Mouse (Mus musculus): ENCODE results near the gene Olfr686. TPM values are rescaled to one million over a fixed set of nuclear protein-coding genes. Genes with fewer than 3 reads are reported as not detected.

Gene Olfr686
- total RNA-seq (2012; rRNA removed) (not detected in 2 replicates), total RNA-seq (2014; rRNA removed) (not detected in 2 replicates), polyA plus RNA-seq (2012; ENCODE audit: insufficient read length, low read depth) (not detected in 2 replicates)

- H3K9ac ChIP-seq (ENCODE audit: insufficient read depth, low read depth), result no peak within 1 kb of the TSS
- H3K79me2 ChIP-seq (replicated peaks; ENCODE audit: control insufficient read depth, extremely low read depth, insufficient read depth, poor library complexity, severe bottlenecking), result no peaks in the 10 kb centered on the region
- dilution Hi-C loops (cut with MboI; ENCODE audit: extremely low pct_ligation_motif_present, extremely low pct_unique_long_range_greater_than_20kb, low sequenced_read_pairs), result no loop called here
- H3K27ac ChIP-seq (ENCODE audit: insufficient read depth, low read depth), result no peak within 1 kb of the TSS
- no peaks in the 10 kb centered on the region for H3K27me3 ChIP-seq (replicated peaks)
- in situ Hi-C loops (cut with MboI; ENCODE audit: low pct_ligation_motif_present, low pct_unique_long_range_greater_than_20kb, low sequenced_read_pairs), result no loop called here
- TF ChIP-seq UBTF (IDR thresholded peaks at IDR 0.05; ENCODE audit: low read depth, low read length), result no peak
- no peak for TF ChIP-seq USF2 (conservative IDR thresholded peaks at IDR 0.05; ENCODE audit: low read depth, low read length)
- TF ChIP-seq SMC3 (IDR thresholded peaks at IDR 0.05; ENCODE audit: low read depth, low read length), result no peak
- no peak within 1 kb of the TSS for H3K4me2 ChIP-seq (ENCODE audit: insufficient read depth, low read depth, poor library complexity, severe bottlenecking)
- no peaks in the 10 kb centered on the region for H3K9me3 ChIP-seq (replicated peaks; ENCODE audit: low read length)
- no peak for DNase-seq (ENCODE audit: extremely low read depth)
- H3K36me3 ChIP-seq (replicated peaks in 1 of 2; ENCODE audit: control insufficient read depth in 1 of 2, insufficient read depth in 1 of 2, low read length in 1 of 2), result no peaks in the 10 kb centered on the region
- H3K4me3 ChIP-seq (replicated peaks in 1 of 3; ENCODE audit: low read depth in 2 of 3, low read length in 2 of 3, poor library complexity in 1 of 3), result no peak within 1 kb of the TSS
- no peaks in the 10 kb centered on the region for H3K4me1 ChIP-seq (ENCODE audit: control insufficient read depth in 1 of 2, insufficient read depth in 2 of 2)
Observed at GRCm38 (mm10) chr7:105207385-105207784, at the start of gene Olfr686. Gene Olfr686, minus strand, starts transcription at chr7:105207485.

- in situ Hi-C loops (cut with MboI; ENCODE audit: low pct_ligation_motif_present, low pct_unique_long_range_greater_than_20kb, low sequenced_read_pairs) (no loop called here), dilution Hi-C loops (cut with MboI; ENCODE audit: extremely low pct_ligation_motif_present, extremely low pct_unique_long_range_greater_than_20kb, low sequenced_read_pairs) (no loop called here)
- H3K27ac ChIP-seq (ENCODE audit: insufficient read depth, low read depth), result no peak overlapping the region
- no peaks in the 10 kb centered on the region for H3K9me3 ChIP-seq (replicated peaks; ENCODE audit: low read length)
- TF ChIP-seq IRF4 (IDR thresholded peaks at IDR 0.05; ENCODE audit: low read depth, low read length) (no peak), ETS1 (conservative IDR thresholded peaks at IDR 0.05; ENCODE audit: low read depth, low read length) (no peak), TBP (conservative IDR thresholded peaks at IDR 0.05; ENCODE audit: low read depth, low read length) (no peak), CTCF (conservative IDR thresholded peaks at IDR 0.05 in 1 of 2, IDR thresholded peaks at IDR 0.05 in 1 of 2; ENCODE audit: low read depth in 2 of 2, low read length in 2 of 2) (peak; percentile 15 to 73; a peak in 2 of 4 replicates), USF1 (IDR thresholded peaks at IDR 0.05; ENCODE audit: low read depth, low read length) (no peak), HCFC1 (IDR thresholded peaks at IDR 0.05; ENCODE audit: low read depth, low read length) (no peak), MAFK (IDR thresholded peaks at IDR 0.05; ENCODE audit: insufficient replicate concordance, low read length) (no peak), JUND (conservative IDR thresholded peaks at IDR 0.05; ENCODE audit: low read depth, low read length) (no peak), SMC3 (IDR thresholded peaks at IDR 0.05; ENCODE audit: low read depth, low read length) (peak; percentile 66), MEF2A (IDR thresholded peaks at IDR 0.05; ENCODE audit: borderline replicate concordance, low read depth, low read length) (no peak), ZC3H11A (IDR thresholded peaks at IDR 0.05; ENCODE audit: low read depth, low read length) (no peak), NELFE (IDR thresholded peaks at IDR 0.05; ENCODE audit: low read depth, low read length) (no peak), KAT2A (IDR thresholded peaks at IDR 0.05; ENCODE audit: insufficient replicate concordance, low read length) (no peak), CHD1 (IDR thresholded peaks at IDR 0.05; ENCODE audit: low read depth, low read length) (no peak), MYC (IDR thresholded peaks at IDR 0.05; ENCODE audit: low read depth, low read length) (no peak), USF2 (conservative IDR thresholded peaks at IDR 0.05; ENCODE audit: low read depth, low read length) (no peak), BHLHE40 (IDR thresholded peaks at IDR 0.05; ENCODE audit: low read depth, low read length) (no peak), POLR2AphosphoS2 (IDR thresholded peaks at IDR 0.05; ENCODE audit: low read depth, low read length) (no peak), TCF12 (IDR thresholded peaks at IDR 0.05; ENCODE audit: low read depth, low read length) (no peak), POLR2A (IDR thresholded peaks at IDR 0.05; ENCODE audit: low read depth, low read length) (no peak), RAD21 (IDR thresholded peaks at IDR 0.05; ENCODE audit: low read depth, low read length) (peak; percentile 64), ZMIZ1 (IDR thresholded peaks at IDR 0.05; ENCODE audit: low read depth, low read length) (no peak), SIN3A (IDR thresholded peaks at IDR 0.05; ENCODE audit: low read length) (no peak), E2F4 (IDR thresholded peaks at IDR 0.05; ENCODE audit: insufficient replicate concordance, low read depth, low read length) (no peak), MAZ (IDR thresholded peaks at IDR 0.05; ENCODE audit: low read depth, low read length) (no peak), UBTF (IDR thresholded peaks at IDR 0.05; ENCODE audit: low read depth, low read length) (no peak)
- no peak overlapping the region for H3K4me2 ChIP-seq (ENCODE audit: insufficient read depth, low read depth, poor library complexity, severe bottlenecking)
- H3K4me3 ChIP-seq (replicated peaks in 1 of 3; ENCODE audit: low read depth in 2 of 3, low read length in 2 of 3, poor library complexity in 1 of 3), result no peak overlapping the region
- H3K27me3 ChIP-seq (replicated peaks), result no peaks in the 10 kb centered on the region
- H3K4me1 ChIP-seq (ENCODE audit: control insufficient read depth in 1 of 2, insufficient read depth in 2 of 2), result no peaks in the 10 kb centered on the region
- H3K9ac ChIP-seq (ENCODE audit: insufficient read depth, low read depth), result no peak overlapping the region
- peak; percentile 60 for DNase-seq (ENCODE audit: extremely low read depth)
- H3K79me2 ChIP-seq (replicated peaks; ENCODE audit: control insufficient read depth, extremely low read depth, insufficient read depth, poor library complexity, severe bottlenecking), result no peaks in the 10 kb centered on the region
- no peaks in the 10 kb centered on the region for H3K36me3 ChIP-seq (replicated peaks in 1 of 2; ENCODE audit: control insufficient read depth in 1 of 2, insufficient read depth in 1 of 2, low read length in 1 of 2)
Observed at GRCm38 (mm10) chr7:105256656-105257055, 49.4 kb upstream of the Olfr686 start.
